Mouse (Mus musculus) frontal cortex, adult (tissue): ENCODE data around the gene Igflr1.

Experiments used
- ATAC-seq: cut with Nextera tagmentation; 2 replicates; pipeline ENCODE4 v1.9.2; 2017; ENCODE audit warnings: mild to moderate bottlenecking, moderate library complexity, mixed read lengths; ENCODE audit not compliant: low TSS enrichment

The Igflr1 gene

DNA sequence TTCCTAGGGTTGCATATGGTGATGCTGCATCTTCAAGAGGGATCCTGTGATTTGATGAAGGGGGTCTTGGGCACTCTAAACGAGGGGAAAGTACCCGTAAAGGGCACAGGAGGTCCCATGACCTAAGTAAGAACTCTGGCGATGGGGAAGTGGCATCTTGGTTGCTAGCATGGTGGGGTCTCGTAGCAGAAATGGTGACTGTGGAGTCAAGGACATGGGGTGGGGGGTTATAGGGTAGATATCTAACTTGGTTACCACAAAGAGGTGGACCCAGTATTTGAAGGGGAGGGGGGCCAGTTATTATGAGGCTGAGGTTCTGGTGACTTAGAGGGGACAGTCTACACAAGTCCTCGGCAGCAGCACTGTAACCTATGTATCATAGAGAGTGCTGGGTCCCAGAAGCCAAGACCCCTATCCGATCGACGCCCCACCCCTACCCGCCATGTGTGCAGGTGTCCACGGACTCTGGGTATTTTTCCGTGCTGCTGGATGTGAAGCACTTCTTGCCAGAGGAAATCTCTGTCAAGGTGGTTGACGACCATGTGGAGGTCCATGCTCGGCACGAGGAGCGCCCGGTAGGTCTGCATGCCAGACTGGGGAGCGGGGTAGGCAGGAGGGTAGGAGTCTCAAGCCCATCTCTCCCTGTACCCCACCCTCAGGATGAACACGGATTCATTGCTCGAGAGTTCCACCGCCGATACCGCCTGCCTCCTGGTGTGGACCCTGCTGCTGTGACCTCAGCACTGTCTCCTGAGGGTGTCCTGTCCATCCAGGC lies 11.2 kb upstream of the Igflr1 start:
- ATAC-seq: no peak

DNA sequence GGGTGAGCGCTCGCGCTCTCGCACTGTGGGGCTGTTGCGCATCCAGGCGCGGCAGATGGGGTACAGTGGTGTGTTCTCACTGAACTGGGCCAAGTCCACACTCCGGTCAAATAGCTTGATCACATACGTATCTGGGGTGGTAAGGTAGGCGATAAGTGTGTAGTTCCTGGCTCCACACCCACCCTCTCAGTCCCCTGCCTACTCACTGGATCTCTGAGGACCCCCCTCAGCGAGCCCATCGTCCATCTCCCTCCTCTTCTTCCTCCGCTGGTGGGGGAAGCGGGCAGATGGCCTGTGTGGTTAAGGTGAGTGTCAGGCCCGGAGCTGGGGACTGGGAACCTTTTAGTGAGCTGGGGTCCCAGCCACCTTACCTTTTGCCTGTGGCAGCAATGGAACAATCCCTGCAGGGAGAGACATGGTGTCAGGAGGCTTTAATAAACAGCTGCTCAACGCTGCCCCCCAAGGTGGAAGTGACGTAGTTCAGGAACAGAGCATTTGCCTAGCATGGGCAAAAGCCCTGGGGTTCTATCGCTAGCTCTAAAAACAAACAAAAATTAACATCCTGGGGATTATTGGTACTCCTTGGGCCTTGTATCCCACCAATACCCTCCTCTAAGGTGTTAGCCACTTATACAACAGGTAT lies 8.2 kb upstream of the Igflr1 start:
- ATAC-seq: no peak

DNA sequence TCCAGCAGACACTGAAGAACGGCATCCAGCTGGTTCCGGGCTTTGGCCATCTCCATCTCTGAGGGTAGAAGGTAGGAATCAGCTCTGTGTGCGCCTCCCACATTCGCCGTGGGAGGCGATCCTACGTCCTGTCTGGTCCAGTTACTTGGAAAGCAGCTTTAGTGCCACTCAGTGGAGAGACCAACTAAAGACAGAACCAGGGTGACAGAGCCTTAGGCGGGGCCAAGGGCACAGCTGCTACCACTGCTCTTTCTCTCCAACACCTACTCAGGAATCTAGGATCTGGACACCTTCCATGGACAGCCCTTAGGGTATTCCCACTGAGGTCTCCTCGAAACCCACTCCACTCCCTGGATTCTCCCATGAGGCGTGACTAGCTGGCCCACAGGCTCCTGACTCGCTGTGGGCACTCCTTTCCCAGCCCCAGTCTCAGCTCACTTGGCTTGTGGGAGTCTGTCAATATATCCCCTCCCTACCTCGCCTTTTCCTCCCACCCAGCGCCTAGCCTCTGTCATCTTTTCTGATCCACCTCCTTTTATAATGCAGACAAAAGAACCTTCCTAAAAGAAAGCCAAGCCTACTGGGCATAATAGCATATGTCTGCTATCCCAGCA lies 7.2 kb upstream of the Igflr1 start:
- ATAC-seq: no peak

DNA sequence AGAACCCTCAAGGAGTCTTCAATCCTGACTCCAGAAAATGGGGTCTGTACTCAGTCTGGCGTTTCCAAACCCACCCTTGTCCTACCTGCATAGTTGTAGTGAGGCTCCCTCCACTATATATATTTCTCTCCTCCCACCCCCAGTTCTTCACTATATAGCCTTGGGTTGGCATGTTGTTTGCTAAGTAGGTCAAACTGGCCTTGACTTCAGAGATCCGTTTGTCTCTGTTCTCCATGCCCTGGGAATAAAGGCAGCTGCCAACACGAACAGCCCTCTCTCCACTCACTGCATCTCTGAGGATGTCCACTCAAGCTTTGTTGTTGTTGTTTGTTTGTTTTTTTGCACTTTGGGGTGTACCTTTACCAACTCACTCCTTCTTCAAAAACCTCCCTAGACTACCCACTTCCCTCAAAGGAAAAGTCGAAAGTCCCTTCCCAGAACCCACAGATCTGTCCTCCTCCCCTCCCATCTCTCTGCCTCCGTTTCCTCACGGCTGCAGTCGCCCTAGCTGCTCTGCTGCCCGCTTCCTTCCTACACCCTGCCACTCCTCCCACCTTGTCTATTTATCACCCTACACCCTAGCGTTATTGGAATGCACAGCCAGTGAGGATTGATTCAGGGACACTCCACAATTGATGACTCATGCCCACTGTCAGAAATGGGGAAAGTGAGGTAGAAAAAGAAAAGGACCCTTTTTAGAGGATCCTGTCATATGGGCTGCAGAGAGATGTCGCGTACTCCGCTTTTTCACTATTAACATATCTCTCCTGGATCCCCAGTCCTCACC lies 6.4 kb upstream of the Igflr1 start:
- ATAC-seq: no peak

DNA sequence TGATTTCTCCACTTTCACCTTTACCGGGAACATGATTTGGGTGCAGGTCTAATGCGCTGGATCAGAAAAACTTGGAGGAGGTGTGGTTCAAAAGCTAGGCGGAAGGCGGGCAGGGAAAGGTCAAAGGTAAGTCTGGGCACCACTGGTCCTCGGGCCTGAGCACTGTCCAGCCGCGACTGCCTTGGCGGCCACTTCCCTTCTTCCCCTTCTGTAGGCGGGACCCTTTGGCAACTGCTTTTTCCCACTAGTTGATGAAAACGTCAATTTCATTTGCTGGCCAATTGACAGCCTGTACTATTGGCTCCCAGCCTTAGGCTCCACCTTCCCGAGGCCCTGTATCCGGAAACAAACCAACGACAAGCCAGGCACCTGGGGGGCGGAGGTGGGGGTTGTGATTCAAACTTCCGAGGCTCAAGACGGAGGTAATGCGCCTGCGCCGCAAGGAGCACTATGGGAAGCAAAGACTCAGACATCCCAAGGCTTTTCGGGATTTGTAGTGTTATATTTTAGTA lies 5.7 kb upstream of the Igflr1 start, which contains the start of gene Lin37:
Gene Lin37, minus strand, starts transcription at position 396 of the 512 bp plus-strand sequence.
- peak; percentile 76 for ATAC-seq

DNA sequence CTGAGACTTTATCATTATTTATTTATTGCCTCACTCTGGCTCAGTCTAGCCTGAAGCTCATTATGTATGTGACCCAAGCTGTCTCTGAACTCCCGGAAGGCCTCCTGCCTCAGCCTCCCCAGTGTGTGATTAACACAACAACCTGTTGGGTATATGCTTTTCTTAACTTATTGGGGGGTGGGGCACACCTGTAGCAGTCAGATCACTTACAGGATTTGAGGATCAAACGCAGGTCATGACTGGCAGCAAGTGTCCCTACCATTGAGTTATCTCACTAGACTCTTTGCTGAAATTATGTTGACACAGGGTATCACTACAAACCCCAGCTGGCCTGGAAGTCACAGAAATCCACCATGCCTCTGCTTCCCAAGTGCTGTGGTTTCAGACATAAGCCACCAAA lies 4.9 kb upstream of the Igflr1 start:
- no peak for ATAC-seq

DNA sequence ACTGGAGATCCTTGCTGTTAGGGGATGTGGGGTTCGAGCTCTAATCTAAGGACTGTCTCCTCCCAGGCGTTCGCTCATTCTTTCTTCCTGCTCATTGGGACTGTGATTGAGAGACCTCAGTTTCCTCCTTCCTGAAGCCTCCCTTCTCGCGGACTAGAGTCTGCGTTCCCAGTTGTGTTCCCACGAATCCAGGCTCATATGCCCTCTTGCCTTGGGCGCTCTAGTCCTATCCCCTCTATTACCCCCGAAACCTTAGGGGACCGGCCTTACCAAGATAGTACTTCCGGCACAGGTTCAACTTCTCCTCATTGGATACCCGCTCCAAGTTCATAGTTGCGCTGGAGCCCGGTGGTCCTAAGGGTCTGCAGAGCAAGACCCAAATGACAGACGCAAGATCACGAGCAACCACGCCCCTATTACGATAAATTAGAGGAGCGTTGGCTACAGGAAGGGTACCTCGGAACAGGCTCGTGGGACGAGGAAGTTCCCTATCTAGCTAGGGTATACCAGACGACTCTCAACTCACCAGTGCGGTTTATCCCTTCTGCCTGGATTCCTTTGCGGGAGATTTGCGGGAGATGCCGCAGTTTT lies 2.6 kb upstream of the Igflr1 start:
- ATAC-seq: no peak

DNA sequence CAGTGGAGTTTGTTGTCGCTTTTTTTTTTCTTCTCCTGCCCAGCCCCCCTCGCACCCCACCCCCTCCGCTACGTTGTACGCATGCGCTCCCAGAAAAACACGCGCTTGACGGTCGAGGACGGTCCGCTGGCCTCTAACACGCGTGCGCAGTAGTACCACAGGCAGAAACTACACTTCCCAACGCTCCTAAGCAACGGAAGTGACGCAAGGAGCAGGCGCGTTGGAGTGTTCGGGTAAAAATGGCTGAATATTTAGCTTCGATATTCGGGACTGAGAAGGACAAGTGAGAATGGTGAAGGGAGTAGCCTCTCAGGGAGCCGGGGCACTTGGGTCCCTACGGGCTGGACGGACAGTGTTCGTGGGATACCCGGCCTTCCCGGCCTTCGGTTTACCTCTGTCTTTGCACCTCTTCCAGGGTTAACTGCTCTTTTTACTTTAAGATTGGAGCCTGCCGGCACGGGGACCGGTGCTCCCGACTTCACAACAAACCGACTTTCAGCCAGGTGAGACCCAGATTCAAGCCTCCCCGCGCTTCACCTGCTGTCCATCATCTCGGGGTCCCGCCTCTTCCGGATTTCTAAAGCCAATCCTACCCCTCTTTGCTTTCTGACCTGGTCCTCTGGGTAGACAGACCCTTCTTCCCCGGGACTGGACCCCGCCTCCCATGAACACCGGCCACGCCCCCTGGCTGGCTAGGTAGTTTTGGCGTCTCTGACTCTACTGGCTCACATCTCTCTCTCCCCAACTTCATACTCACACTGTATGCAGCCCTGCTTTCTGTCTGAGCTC lies 1.9 kb upstream of the Igflr1 start, which contains the start of the genes U2af1l4, Gm49396 and Psenen:
Gene U2af1l4, plus strand, starts transcription at position 185 of the 789 bp plus-strand sequence.
Gene Gm49396, plus strand, starts transcription at position 228 of the 789 bp plus-strand sequence.
Gene Psenen, minus strand, starts transcription at position 511 of the 789 bp plus-strand sequence.
- ATAC-seq: peak; percentile 66

DNA sequence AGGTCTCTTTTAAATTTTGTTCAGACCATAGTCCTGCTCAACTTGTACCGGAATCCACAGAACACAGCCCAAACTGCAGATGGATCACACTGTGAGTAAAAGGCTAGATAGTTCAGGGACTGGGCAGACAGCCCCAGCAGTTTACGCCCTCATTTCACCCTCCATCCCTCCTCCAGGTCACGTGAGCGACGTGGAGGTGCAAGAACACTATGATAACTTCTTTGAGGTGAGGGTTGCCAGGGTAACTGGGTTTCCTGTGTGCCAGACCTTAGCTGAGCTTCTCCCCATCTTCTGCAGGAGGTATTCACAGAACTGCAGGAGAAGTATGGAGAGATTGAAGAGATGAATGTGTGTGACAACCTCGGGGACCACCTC lies 1.3 kb upstream of the Igflr1 start:
- ATAC-seq: no peak

DNA sequence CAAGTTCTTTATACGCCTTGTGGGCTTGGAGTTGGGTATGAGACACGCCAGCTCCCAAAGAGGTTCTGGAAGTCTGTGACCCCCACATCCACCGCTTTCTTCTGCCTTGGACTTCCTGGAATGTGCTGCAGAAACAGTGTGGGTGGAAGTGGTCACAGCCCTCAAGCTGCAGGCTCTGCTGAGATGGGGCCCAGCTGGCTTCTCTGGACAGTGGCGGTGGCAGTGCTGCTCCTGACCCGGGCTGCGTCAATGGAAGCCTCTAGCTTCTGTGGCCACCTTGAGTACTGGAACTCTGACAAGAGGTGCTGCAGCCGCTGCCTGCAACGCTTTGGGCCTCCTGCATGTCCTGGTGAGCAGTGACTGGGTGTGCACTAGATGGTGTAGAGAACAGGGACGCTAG lies 806 bp downstream of the Igflr1 start:
- ATAC-seq: no peak

DNA sequence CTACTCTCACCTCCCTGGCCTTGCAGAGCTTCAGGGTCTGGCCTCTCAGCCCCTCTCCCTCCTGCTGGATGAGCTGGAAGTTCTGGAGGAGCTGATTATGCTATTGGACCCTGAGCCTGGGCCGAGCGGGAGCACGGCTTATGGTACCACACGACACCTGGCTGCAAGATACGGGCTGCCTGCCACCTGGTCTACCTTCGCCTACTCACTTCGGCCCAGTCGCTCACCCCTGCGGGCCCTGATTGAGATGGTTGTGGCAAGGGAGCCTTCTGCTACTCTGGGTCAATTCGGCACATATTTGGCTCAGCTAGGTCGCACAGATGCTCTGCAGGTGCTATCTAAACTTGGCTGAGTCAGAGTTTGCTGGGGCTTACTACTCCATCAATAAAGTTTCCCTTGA lies 2.3 kb downstream of the Igflr1 start:
- ATAC-seq: no peak

DNA sequence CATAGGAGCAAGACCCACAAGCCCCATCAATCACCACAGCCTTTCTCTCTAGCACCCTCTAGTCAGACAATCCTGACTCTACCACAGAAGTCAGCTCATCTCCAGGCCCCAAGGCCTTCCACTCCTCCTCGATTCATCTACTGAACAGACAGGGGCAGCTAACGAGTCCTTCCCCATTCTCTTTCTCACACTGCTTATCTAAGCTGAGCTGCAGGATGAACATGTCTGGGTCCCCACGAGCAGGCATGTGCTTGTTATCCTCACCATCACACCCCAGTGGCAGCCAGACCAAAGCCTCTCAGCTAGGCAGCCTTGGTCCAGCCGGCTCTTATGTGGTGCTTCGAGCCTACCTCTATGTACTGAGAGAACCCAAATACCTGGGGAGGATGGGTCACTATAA lies 7.2 kb downstream of the Igflr1 start:
- ATAC-seq: no peak

DNA sequence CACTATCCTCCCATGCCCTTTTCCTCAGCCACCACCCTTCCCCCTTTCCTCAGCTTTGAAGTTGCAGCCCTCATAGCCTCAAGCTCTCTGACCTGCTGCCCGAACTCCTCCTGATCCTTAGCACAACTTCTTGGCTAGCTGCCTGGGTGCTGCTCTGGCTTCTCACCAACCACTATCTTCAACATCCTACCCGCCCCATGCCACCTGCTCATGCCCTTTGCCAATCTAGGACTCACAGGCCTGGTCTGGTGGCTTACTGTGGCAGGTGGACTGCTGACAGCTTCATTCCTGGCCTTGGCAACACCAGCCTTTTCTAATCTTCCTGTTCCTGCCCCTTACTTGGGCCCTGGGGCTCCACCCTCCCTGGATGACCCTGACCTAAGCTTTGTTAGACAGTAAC lies 7.7 kb downstream of the Igflr1 start:
- ATAC-seq: no peak

DNA sequence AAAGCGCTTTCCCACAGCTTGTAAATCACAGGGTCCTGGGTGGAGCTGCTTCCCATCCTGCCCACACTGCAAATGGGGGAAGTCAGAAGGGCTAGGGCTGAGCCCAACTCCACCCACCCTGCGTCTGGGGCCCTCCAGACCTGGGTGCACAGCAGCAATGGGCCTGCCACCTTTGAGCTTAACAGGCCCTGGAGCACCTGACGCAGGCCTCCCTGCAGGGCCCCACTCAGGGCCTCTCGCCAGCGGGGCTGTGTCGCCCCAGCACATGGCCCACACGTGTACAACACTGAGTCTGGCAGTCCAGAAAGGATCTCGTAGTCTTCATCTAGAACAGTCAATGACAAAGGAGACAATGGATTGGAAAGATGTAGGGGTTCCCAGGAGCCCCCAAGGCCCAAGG lies 14.7 kb downstream of the Igflr1 start:
- no peak for ATAC-seq

DNA sequence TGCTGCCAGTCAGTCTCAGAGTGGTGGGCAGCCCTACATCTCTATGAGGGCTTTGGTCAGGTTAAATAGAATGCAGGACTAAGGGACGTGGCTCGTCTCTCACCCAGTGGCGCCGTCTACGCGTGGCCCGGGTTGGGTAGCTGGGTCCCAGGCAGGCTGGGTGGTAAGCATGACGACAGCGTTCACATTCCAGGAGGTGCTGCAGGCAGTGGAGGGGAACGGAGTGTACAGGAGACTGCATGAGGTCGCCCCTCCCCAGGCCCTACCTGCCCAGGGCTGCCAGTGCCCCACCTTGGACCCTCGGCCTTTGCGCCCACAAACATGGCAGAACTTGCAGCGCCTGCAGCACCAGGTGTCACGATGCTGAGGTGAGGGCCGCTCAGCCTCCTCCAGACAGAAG lies 16.3 kb downstream of the Igflr1 start:
- ATAC-seq: no peak

DNA sequence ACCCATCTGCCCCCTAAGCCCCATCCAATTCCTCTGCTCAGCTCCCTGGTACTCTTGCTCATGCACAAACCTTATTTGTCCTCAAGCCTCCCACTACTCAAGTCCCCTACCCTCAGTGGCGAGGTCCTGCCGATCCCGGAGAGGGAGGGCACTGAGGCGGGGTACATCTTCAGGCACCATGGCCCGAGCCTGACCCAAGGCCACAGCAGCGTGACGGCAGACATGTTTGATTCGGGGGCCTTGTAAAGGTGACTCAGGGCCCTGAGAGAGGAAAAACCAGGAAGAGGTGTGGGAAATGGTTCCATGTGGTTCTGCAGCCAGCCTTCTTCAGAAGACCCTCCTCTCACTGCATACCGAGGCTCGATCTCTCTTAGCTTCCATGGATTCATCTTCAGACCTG lies 19.1 kb downstream of the Igflr1 start:
- ATAC-seq: no peak

DNA sequence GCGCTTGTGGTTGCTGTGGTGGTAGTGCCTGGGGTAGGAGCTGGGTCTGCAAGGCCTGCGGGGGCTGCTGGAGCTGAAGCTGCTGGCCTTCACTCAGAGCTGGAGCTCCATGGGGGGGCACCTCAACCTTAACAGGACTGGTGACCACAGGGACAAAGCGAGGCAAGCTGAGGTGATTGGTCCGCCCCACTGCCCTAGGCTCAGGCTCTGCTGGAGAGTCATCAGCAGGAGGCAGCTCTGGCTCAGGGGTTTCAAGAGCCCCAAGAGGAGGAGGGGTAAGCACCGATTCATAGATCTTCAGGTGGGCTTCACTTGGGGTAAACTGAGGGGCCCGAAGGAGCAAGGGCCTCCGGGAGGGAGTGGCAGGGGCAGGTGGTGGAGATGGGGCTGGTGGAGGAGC lies 19.9 kb downstream of the Igflr1 start:
- ATAC-seq: no peak

DNA sequence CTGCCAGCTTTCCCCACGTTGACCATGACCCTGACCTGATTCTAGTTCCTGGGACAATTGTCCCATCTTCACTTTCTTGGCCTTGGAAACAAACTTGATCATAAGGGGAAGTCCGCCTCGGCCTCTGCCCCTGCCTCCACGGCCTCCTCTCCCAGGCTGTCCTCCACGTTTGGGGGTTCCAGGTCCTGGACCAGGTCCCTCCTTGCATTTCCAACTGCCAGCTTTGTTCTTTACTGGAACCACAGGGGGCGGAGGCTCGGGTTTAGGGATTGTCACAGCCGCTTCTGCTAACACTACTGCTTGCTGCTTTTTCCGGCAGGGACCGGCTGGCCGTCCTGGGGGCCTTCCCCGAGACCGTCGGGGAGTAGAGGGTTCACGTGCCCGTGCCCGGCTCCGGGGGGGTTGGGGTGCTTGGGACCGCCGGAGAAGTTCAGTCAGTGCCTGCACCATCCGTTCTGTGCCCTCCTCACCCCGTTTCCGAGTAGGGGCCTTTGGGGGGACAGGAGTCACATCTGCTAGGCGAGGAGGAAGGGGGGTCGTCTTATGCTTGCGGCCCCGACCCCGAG lies 21.3 kb downstream of the Igflr1 start:
- ATAC-seq: no peak

DNA sequence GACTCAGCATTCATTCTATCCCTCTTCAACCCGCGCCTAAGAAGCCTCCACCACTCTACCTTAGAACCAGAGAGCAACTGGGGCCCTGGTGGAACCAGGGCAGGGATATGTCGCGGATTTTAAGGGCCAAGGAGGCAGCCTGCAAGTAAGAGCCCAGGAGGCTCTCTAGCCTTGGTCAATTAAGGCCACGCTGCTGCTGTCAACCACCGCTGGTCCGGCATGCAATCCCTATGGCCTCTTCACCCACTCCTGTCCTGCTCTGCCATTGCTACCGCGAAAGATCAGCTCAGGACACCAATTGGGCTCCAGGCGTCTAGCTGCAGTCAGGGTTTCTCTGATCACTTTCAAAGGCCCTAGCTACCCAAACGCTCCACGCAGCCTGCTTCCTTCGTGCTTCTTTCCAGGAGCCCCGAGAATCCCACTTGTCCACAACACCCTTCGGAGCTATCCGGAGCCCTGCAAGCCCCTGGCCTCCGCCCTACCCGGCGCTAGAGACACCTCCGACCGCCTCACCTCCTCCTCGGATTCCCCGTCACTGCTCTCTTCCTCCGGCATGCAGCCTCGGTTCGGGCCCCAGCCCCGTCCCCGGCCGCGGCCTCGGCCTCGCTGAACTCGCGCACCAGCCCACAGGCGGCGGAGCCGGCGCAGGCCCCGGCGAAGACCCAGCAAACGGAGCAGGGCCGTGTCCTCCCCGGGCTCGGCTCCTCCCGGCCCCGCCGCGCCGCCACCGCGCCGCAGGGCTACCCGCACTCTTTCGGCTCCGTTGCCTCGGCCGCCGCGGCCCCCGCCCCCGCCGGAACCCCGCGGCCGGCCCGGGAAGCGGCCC lies 22.8 kb downstream of the Igflr1 start:
- peak; percentile 4; the same call in 1 of the 2 replicates for ATAC-seq
